Mouse (Mus musculus) heart, adult 11 months (tissue): ENCODE data around the gene Mrgprf.

ENCODE experiments used
- DNase-seq: peaks from one replicate; pipeline ENCODE4 v3.0.0; 2022

The Mrgprf gene

GRCm38 (mm10) chr7:145337889-145338288 lies 37.3 kb downstream of the Mrgprf start:
- DNase-seq, result no peak

GRCm38 (mm10) chr7:145340248-145340904 lies 39.7 kb downstream of the Mrgprf start:
- DNase-seq, result peak; percentile 82
